Mouse (Mus musculus) erythroblast, embryonic 14.5 days (primary cell): ENCODE data around the gene Trim24. TPM values are rescaled to one million over a fixed set of nuclear protein-coding genes. Genes with fewer than 3 reads are reported as not detected.
"Not testable (repeated sequence)": the region's sequence is repeated elsewhere in the genome, so short reads cannot be mapped to it uniquely, and the experiment has no call there.

Experiments used
- H3K27me3 ChIP-seq: 2 replicates; pipeline ENCODE4 v1.6.1; 2012; ENCODE audit warnings: inconsistent platforms; ENCODE audit not compliant: control insufficient read depth
- H3K36me3 ChIP-seq: 2 replicates; pipeline ENCODE4 v1.6.1; 2012; ENCODE audit warnings: mild to moderate bottlenecking, inconsistent platforms; ENCODE audit not compliant: control insufficient read depth
- H3K4me1 ChIP-seq: 2 replicates; pipeline ENCODE4 v1.6.1; 2012; ENCODE audit warnings: inconsistent platforms; ENCODE audit not compliant: control insufficient read depth
- H3K4me3 ChIP-seq: replicated peaks from 2 replicates; pipeline ENCODE3; 2012; ENCODE audit warnings: moderate library complexity, mild to moderate bottlenecking, inconsistent platforms
- H3K9me3 ChIP-seq: 2 replicates; pipeline ENCODE4 v1.6.1; 2012; ENCODE audit warnings: low read length, inconsistent platforms, mixed read lengths; ENCODE audit not compliant: control insufficient read depth
- GATA1 ChIP-seq: IDR thresholded peaks from 2 replicates; pipeline ENCODE4 v1.6.1; 2012; ENCODE audit warnings: low read length, inconsistent platforms, mixed read lengths
- TAL1 ChIP-seq: IDR thresholded peaks from 3 replicates; pipeline ENCODE4 v1.6.1; 2012; ENCODE audit warnings: low read length, inconsistent platforms, mixed read lengths
- polyA plus RNA-seq: library from polyadenylated mRNA; stranded (reverse); fragments of >175 nt; gene quantifications from 2 replicates; pipeline ENCODE4 v1.2.3, GENCODE M21; 2012

The Trim24 gene
- polyA plus RNA-seq, 1 experiment: 0.66 TPM

DNA sequence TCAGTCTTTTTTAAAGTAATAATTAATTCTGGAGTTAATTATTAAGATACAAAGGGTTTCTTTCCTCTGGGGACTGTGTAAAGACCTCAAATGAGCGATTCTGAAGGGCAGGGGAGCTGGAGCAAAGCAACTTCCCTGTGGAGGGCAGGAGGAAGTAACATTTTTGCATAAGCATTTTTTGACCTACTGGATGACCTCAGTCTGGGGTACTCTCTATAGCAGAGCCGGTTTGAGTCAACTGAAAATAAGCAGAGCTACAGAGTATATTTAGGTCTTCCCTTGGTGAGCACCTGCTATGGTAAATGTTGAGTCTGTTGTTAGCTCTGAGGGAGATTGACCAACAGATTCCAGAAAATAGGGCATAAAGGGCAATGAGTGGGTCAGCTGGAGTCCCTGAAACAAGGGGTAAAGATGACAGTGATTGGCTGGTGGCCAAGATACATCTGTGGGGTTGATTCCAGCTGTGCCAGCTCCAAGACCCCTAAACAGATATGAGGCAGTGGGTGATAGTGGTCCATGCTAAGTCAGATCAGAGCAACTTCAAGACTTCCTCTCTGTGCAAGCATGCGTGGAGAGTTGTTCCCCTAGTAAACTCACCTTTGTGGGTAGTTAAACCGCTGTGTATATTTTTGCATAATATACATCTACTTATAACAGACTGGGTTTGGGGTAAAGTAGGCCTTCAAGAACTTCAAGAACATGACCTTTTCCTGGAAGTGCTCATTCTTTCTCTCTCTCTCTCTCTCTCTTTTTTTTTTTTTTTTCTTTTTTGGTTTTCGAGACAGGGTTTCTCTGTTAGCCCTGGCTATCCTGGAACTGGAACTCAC lies 27.6 kb upstream of the Trim24 start:
- H3K9me3 ChIP-seq: no peaks in the 10 kb centered on the region
- no peaks in the 10 kb centered on the region for H3K36me3 ChIP-seq
- TF ChIP-seq GATA1 (no peak), TAL1 (no peak)
- no peaks in the 10 kb centered on the region for H3K27me3 ChIP-seq
- no peaks in the 10 kb centered on the region; the same call in 1 of the 2 replicates for H3K4me1 ChIP-seq
- no peak overlapping the region for H3K4me3 ChIP-seq

- no peak for TF ChIP-seq GATA1
- H3K4me3 ChIP-seq: no peak overlapping the region
- H3K27me3 ChIP-seq: no peaks in the 10 kb centered on the region
- no peaks in the 10 kb centered on the region for H3K9me3 ChIP-seq
- no peaks in the 10 kb centered on the region for H3K36me3 ChIP-seq
- no peaks in the 10 kb centered on the region; the same call in 1 of the 2 replicates for H3K4me1 ChIP-seq
Observed at GRCm38 (mm10) chr6:37843647-37844273, 26.9 kb upstream of the Trim24 start.

- H3K4me3 ChIP-seq, H3K36me3 ChIP-seq, H3K9me3 ChIP-seq, H3K4me1 ChIP-seq, H3K27me3 ChIP-seq: not testable (repeated sequence)
Observed at GRCm38 (mm10) chr6:37844947-37845346, 25.7 kb upstream of the Trim24 start.

GRCm38 (mm10) chr6:37847531-37847930 lies 23.1 kb upstream of the Trim24 start:
- peaks cover 10% of the 10 kb centered on the region for H3K4me1 ChIP-seq
- H3K9me3 ChIP-seq, H3K27me3 ChIP-seq, H3K4me3 ChIP-seq, H3K36me3 ChIP-seq: not testable (repeated sequence)

GRCm38 (mm10) chr6:37851352-37851751 lies 19.3 kb upstream of the Trim24 start:
- Histone ChIP-seq H3K9me3 (0 out of 2 replicates have a peak, but pooled peaks cover 2% of the 10 kb centered on the region), H3K4me3 (no peak overlapping the region), H3K36me3 (no peaks in the 10 kb centered on the region), H3K4me1 (peaks cover 25% of the 10 kb centered on the region), H3K27me3 (no peaks in the 10 kb centered on the region)
- TF ChIP-seq GATA1: no peak
- TF ChIP-seq TAL1: peak; percentile 32; the same call in 1 of the 3 replicates

DNA sequence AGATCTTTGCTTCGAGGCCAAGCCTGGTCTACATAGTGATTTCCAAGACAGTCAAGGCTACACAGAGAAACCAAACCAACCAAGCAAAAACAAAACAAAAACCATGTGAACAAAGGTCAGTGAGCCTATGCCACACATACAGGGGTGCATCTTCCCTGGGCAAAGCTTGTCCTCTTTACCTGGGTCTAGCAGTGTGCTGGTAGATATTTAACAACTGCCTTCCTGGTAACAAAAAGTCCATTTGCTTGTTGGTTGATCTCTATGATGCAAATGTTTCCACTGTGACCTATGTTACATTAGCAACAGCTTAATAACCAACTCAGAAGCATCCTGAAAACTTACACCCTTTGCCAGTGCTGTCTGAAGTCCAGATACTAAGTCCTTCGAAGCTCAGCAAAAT lies 17.3 kb upstream of the Trim24 start:
- TF ChIP-seq GATA1 (no peak), TAL1 (no peak)
- Histone ChIP-seq H3K27me3 (no peaks in the 10 kb centered on the region), H3K9me3 (0 out of 2 replicates have a peak, but pooled peaks cover 2% of the 10 kb centered on the region), H3K4me1 (peaks cover 25% of the 10 kb centered on the region), H3K4me3 (no peak overlapping the region), H3K36me3 (no peaks in the 10 kb centered on the region)

GRCm38 (mm10) chr6:37855384-37855783 lies 15.2 kb upstream of the Trim24 start:
- no peak overlapping the region for H3K4me3 ChIP-seq

DNA sequence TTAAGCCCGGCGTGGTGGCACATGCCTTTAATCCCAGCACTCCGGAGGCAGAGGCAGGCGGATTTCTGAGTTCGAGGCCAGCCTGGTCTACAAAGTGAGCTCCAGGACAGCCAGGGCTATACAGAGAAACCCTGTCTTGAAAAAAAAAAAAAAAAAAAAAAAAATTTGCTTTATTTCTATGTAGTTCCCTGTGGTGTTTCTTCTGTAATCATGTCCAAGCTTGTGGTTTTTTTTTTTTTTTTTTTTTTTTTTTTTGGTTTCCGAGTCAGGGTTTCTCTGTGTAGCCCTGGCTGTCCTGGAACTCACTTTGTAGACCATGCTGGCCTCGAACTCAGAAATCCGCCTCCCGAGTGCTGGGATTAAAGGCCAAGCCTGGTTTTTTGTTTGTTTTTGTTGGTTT lies 14.3 kb upstream of the Trim24 start:
- peaks cover 23% of the 10 kb centered on the region for H3K4me1 ChIP-seq
- not testable (repeated sequence) for H3K9me3 ChIP-seq, H3K27me3 ChIP-seq, H3K36me3 ChIP-seq, H3K4me3 ChIP-seq

More at GRCm38 (mm10) chr6:37855384-37855783, 15.2 kb upstream of the Trim24 start:
- Histone ChIP-seq H3K9me3 (no peaks in the 10 kb centered on the region), H3K27me3 (no peaks in the 10 kb centered on the region), H3K4me1 (peaks cover 25% of the 10 kb centered on the region), H3K36me3 (no peaks in the 10 kb centered on the region)
- TF ChIP-seq GATA1 (no peak), TAL1 (no peak)

DNA sequence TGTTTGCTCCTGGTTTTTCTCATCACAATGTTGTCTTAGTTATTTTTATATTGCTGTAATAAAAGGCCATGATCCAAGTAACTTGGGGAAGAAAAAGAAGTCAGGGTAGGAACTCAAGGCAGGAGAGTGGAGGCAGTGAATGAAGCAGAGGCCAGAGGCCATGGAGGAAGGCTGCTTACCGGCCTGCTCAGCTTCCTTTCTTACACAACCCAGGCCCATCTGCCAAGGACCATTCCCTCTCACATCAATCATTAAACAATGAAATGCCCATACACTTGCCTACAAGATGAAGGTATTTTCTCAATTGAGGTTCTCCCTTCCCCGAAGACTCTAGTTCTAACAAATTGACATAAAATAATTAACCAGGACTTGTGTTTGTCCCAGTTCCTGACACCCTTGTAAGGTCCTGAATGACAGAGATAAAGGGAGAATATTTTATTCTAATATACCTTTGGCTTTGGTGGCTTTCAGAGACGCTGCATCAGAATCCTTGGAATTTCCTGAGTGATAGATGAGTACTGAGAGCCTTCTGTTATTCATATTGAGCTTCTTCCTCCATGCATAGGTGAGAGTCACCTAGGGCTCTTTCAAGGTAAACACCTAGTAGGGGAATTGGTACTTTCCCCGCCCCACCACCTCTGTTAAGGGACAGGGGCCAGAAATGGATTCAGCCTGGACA lies 13.3 kb upstream of the Trim24 start:
- no peaks in the 10 kb centered on the region for H3K36me3 ChIP-seq
- no peak overlapping the region for H3K4me3 ChIP-seq
- peaks cover 24% of the 10 kb centered on the region for H3K4me1 ChIP-seq
- no peaks in the 10 kb centered on the region for H3K27me3 ChIP-seq
- TF ChIP-seq GATA1 (no peak), TAL1 (no peak)
- peaks cover 3% of the 10 kb centered on the region; the same call in 1 of the 2 replicates for H3K9me3 ChIP-seq
